Mouse (Mus musculus): ENCODE measurements around the gene Smim15. TPM values are rescaled to one million over a fixed set of nuclear protein-coding genes. Genes with fewer than 3 reads are reported as not detected.

Smim15 gene
- 32.5 TPM for polyA plus RNA-seq (2014; fragmentation: Illumina TruSeq; extraction: RNeasy Lipid Tissue Mini Kit (QIAGEN cat#74804); ENCODE audit: low read depth, low replicate concordance)

DNA sequence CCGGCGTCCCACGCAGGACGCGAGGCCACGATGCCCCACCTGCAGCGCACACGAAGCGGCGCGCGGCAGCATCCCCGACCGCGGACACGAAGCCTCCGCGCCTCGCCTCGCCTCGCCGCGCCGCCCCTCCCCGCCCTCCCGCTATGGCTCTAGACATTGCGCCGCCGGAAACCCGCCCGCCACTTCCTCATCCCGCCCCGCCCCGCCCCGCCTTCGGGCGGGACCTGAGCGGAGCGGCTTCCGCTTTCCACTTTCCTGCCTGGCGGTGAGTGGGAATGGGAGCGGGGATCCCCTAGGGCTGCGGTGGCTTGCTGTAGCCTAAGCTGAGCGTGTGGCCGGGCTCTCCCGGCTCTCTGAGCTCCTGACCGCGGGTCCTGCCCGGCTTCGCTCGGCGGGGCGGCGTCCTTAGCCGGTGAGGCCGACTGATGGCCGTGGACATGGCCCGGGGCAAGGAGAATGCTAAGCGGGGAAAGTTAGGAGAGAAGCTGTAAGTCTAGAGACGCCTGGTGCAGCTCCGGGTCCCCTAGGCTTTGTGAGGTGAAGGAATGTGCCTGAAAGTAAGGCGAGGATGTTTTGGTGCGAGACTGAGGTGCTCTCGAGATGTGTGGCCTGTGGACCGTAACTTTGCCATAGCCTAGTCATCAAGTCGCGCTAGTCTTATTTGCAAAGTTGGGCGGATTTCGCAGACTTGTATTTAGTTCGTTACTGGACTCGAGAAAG is at the start of gene Smim15:
Gene Smim15, plus strand, starts transcription at position 225 of the 720 bp plus-strand sequence.

Other genes starting within 250 kb of the Smim15 start
- 32.5 TPM for gene Ndufaf2, start 114.2 kb downstream of the Smim15 start, polyA plus RNA-seq (2014; fragmentation: Illumina TruSeq; extraction: RNeasy Lipid Tissue Mini Kit (QIAGEN cat#74804); ENCODE audit: low read depth, low replicate concordance)
- gene Ercc8, start 114.3 kb downstream of the Smim15 start, polyA plus RNA-seq (2014; fragmentation: Illumina TruSeq; extraction: RNeasy Lipid Tissue Mini Kit (QIAGEN cat#74804); ENCODE audit: low read depth, low replicate concordance), result 4.5 TPM
- gene Elovl7, start 170.0 kb downstream of the Smim15 start, polyA plus RNA-seq (2014; fragmentation: Illumina TruSeq; extraction: RNeasy Lipid Tissue Mini Kit (QIAGEN cat#74804); ENCODE audit: low read depth, low replicate concordance), result 2.5 TPM

All from adipose tissue, adult 10 weeks (tissue).